Mouse (Mus musculus): ENCODE data around the gene Morn3. TPM values are rescaled to one million over a fixed set of nuclear protein-coding genes. Genes with fewer than 3 reads are reported as not detected.

The Morn3 gene
- polyA plus RNA-seq, 1 experiment from 2014 or later = not detected

GRCm38 (mm10) chr5:122990411-122991160 lies 56.2 kb downstream of the Morn3 start:
- no peaks in the 10 kb centered on the region for H3K27me3 ChIP-seq (replicated peaks; ENCODE audit: control insufficient read depth, insufficient read depth, low read length)
- H3K9me3 ChIP-seq (ENCODE audit: control insufficient read depth) = no peaks in the 10 kb centered on the region
- peak overlapping the region; percentile 98 for H3K4me2 ChIP-seq (replicated peaks; ENCODE audit: low read depth)
- TF ChIP-seq CTCF (IDR thresholded peaks at IDR 0.05; ENCODE audit: low read depth) = no peak
- H3K4me3 ChIP-seq (ENCODE audit: low read depth, low read length) = no peak overlapping the region
- no peak overlapping the region for H3K27ac ChIP-seq (ENCODE audit: low read depth, low read length)
- no peak for ATAC-seq
- no peaks in the 10 kb centered on the region for H3K36me3 ChIP-seq (ENCODE audit: control insufficient read depth, insufficient read depth)
- 0 out of 2 replicates have a peak overlapping the region, but pooled peaks have one; percentile 68 for H3K9ac ChIP-seq (ENCODE audit: low read depth, low read length)
- peaks cover 10% of the 10 kb centered on the region; the same call in 1 of the 2 replicates for H3K4me1 ChIP-seq (replicated peaks; ENCODE audit: control insufficient read depth, insufficient read depth, low read length)
- 51% methylated on average over 16 of the region's 16 CpGs for WGBS

- peak within 1 kb of the TSS; percentile 68 for H3K9ac ChIP-seq (ENCODE audit: low read depth, low read length)
- H3K4me3 ChIP-seq (ENCODE audit: low read depth, low read length) = peak within 1 kb of the TSS; percentile 70
- ATAC-seq = no peak
- no peaks in the 10 kb centered on the region for H3K27me3 ChIP-seq (replicated peaks; ENCODE audit: control insufficient read depth, insufficient read depth, low read length)
- peaks cover 10% of the 10 kb centered on the region; the same call in 1 of the 2 replicates for H3K4me1 ChIP-seq (replicated peaks; ENCODE audit: control insufficient read depth, insufficient read depth, low read length)
- H3K27ac ChIP-seq (ENCODE audit: low read depth, low read length) = peak within 1 kb of the TSS; percentile 76
- TF ChIP-seq CTCF (IDR thresholded peaks at IDR 0.05; ENCODE audit: low read depth) = no peak
- H3K36me3 ChIP-seq (ENCODE audit: control insufficient read depth, insufficient read depth) = no peaks in the 10 kb centered on the region
- H3K4me2 ChIP-seq (replicated peaks; ENCODE audit: low read depth) = peak within 1 kb of the TSS; percentile 98
- 8% methylated on average over 15 of the region's 15 CpGs for WGBS
- no peaks in the 10 kb centered on the region for H3K9me3 ChIP-seq (ENCODE audit: control insufficient read depth)
Measured at GRCm38 (mm10) chr5:122989551-122990330, 57.1 kb downstream of the Morn3 start, which contains the start of gene Kdm2b. Kdm2b (minus strand) TSS chr5:122989823.

GRCm38 (mm10) chr5:122989001-122989525 lies 57.8 kb downstream of the Morn3 start:
- peaks cover 10% of the 10 kb centered on the region; the same call in 1 of the 2 replicates for H3K4me1 ChIP-seq (replicated peaks; ENCODE audit: control insufficient read depth, insufficient read depth, low read length)
- H3K9ac ChIP-seq (ENCODE audit: low read depth, low read length) = peak overlapping the region; percentile 68
- peaks cover 3% of the 10 kb centered on the region for H3K36me3 ChIP-seq (ENCODE audit: control insufficient read depth, insufficient read depth)
- peak overlapping the region; percentile 98 for H3K4me2 ChIP-seq (replicated peaks; ENCODE audit: low read depth)
- no peak for TF ChIP-seq CTCF (IDR thresholded peaks at IDR 0.05; ENCODE audit: low read depth)
- peak; percentile 59 for ATAC-seq
- H3K27me3 ChIP-seq (replicated peaks; ENCODE audit: control insufficient read depth, insufficient read depth, low read length) = no peaks in the 10 kb centered on the region
- H3K4me3 ChIP-seq (ENCODE audit: low read depth, low read length) = peak overlapping the region; percentile 70
- under 1% methylated on average over 30 of the region's 39 CpGs for WGBS
- no peaks in the 10 kb centered on the region for H3K9me3 ChIP-seq (ENCODE audit: control insufficient read depth)
- peak overlapping the region; percentile 76 for H3K27ac ChIP-seq (ENCODE audit: low read depth, low read length)

GRCm38 (mm10) chr5:122988021-122988751 lies 58.6 kb downstream of the Morn3 start:
- H3K9me3 ChIP-seq (ENCODE audit: control insufficient read depth) = no peaks in the 10 kb centered on the region
- peak overlapping the region; percentile 98 for H3K4me2 ChIP-seq (replicated peaks; ENCODE audit: low read depth)
- TF ChIP-seq CTCF (IDR thresholded peaks at IDR 0.05; ENCODE audit: low read depth) = no peak
- peaks cover 10% of the 10 kb centered on the region; the same call in 1 of the 2 replicates for H3K4me1 ChIP-seq (replicated peaks; ENCODE audit: control insufficient read depth, insufficient read depth, low read length)
- WGBS = under 1% methylated on average over 40 of the region's 41 CpGs
- peak overlapping the region; percentile 76; the same call in 1 of the 2 replicates for H3K27ac ChIP-seq (ENCODE audit: low read depth, low read length)
- no peaks in the 10 kb centered on the region for H3K27me3 ChIP-seq (replicated peaks; ENCODE audit: control insufficient read depth, insufficient read depth, low read length)
- peaks cover 5% of the 10 kb centered on the region for H3K36me3 ChIP-seq (ENCODE audit: control insufficient read depth, insufficient read depth)
- peak overlapping the region; percentile 70 for H3K4me3 ChIP-seq (ENCODE audit: low read depth, low read length)
- peak overlapping the region; percentile 68 for H3K9ac ChIP-seq (ENCODE audit: low read depth, low read length)
- 0 out of 2 replicates have a peak, but pooled peaks have one; percentile 22 for ATAC-seq

GRCm38 (mm10) chr5:122987211-122988020 lies 59.4 kb downstream of the Morn3 start:
- Histone ChIP-seq H3K4me2 (replicated peaks; ENCODE audit: low read depth) (peak overlapping the region; percentile 98), H3K36me3 (ENCODE audit: control insufficient read depth, insufficient read depth) (peaks cover 5% of the 10 kb centered on the region), H3K27ac (ENCODE audit: low read depth, low read length) (no peak overlapping the region), H3K4me3 (ENCODE audit: low read depth, low read length) (peak overlapping the region; percentile 70), H3K27me3 (replicated peaks; ENCODE audit: control insufficient read depth, insufficient read depth, low read length) (no peaks in the 10 kb centered on the region), H3K9me3 (ENCODE audit: control insufficient read depth) (no peaks in the 10 kb centered on the region), H3K4me1 (replicated peaks; ENCODE audit: control insufficient read depth, insufficient read depth, low read length) (peaks cover 10% of the 10 kb centered on the region; the same call in 1 of the 2 replicates), H3K9ac (ENCODE audit: low read depth, low read length) (peak overlapping the region; percentile 68)
- TF ChIP-seq CTCF (IDR thresholded peaks at IDR 0.05; ENCODE audit: low read depth) = no peak
- 12% methylated on average over 39 of the region's 39 CpGs for WGBS
- no peak for ATAC-seq
